In the genomic region with DNA sequence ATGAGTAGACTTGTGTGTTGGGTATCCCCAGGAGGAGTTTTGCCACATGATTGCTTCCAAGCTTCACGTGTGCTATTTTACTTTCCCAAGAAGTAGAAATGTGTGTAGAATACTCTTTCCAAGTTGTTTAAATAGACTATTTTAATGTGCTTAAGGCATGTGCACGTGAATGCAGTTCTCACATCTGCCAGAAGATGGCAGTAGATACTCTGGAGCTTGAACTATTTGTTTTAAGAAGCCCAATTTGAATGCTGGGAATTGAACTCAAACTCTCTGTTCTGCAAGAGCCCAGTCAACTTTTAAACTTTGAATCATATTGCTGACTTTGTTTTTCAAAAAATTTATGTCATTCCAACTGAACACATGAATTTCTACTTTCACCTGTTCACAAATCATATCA, we compare ENCODE assay signal across 8 mouse cellular contexts.
A peak's percentile ranks its signal among the peaks of the same experiment; 100 is the strongest.
DNase-seq lines count a peak whose midpoint lies in the region; ATAC-seq and TF ChIP-seq lines count a peak whose summit lies in the region.

No protein-coding gene starts in this region.

- H3K36me3 ChIP-seq in forebrain, postnatal 0 days (ENCODE audit: insufficient read depth) = no peaks in the 10 kb centered on the region
- H3K36me3 ChIP-seq in forebrain, embryonic 16.5 days (ENCODE audit: control insufficient read depth, insufficient read depth) = no peaks in the 10 kb centered on the region
- no peaks in the 10 kb centered on the region for H3K36me3 ChIP-seq in midbrain, embryonic 10.5 days
- H3K36me3 ChIP-seq in midbrain, embryonic 15.5 days (replicated peaks) = no peaks in the 10 kb centered on the region
- H3K36me3 ChIP-seq in liver, postnatal 0 days (replicated peaks; ENCODE audit: insufficient read depth, low read length) = no peaks in the 10 kb centered on the region

- peak; percentile 39 for DNase-seq in forebrain, postnatal 0 days
- peak; percentile 15 for DNase-seq in midbrain, embryonic 10.5 days (ENCODE audit: low spot score)
- peak; percentile 54 for DNase-seq in adipocyte (ENCODE audit: low spot score)
- peak; percentile 11 for DNase-seq in fibroblast of lung, adult 2 months (ENCODE audit: low read depth)
- peak; percentile 23 for DNase-seq in liver, postnatal 0 days
- no peak for DNase-seq in spleen, postnatal 14 days (ENCODE audit: low spot score in 2 of 2)

- no peaks in the 10 kb centered on the region for H3K4me1 ChIP-seq in forebrain, postnatal 0 days (ENCODE audit: insufficient read depth)
- H3K4me1 ChIP-seq in forebrain, embryonic 16.5 days (replicated peaks; ENCODE audit: control insufficient read depth, insufficient read depth, low read length) = no peaks in the 10 kb centered on the region
- H3K4me1 ChIP-seq in midbrain, embryonic 10.5 days = no peaks in the 10 kb centered on the region
- no peaks in the 10 kb centered on the region for H3K4me1 ChIP-seq in midbrain, embryonic 15.5 days
- H3K4me1 ChIP-seq in liver, postnatal 0 days (ENCODE audit: insufficient read depth) = no peaks in the 10 kb centered on the region

- H3K9ac ChIP-seq in forebrain, postnatal 0 days = no peak overlapping the region
- no peak overlapping the region for H3K9ac ChIP-seq in forebrain, embryonic 16.5 days (replicated peaks; ENCODE audit: low read depth, low read length)
- no peak overlapping the region for H3K9ac ChIP-seq in midbrain, embryonic 15.5 days
- no peak overlapping the region for H3K9ac ChIP-seq in liver, postnatal 0 days (replicated peaks)

- TF ChIP-seq EP300 in liver, postnatal 0 days (IDR thresholded peaks at IDR 0.05; ENCODE audit: low read depth) = no peak

- no peaks in the 10 kb centered on the region for H3K9me3 ChIP-seq in forebrain, postnatal 0 days (ENCODE audit: low read length)
- no peaks in the 10 kb centered on the region for H3K9me3 ChIP-seq in forebrain, embryonic 16.5 days (ENCODE audit: control insufficient read depth, low read length)
- H3K9me3 ChIP-seq in midbrain, embryonic 10.5 days (replicated peaks) = no peaks in the 10 kb centered on the region
- no peaks in the 10 kb centered on the region for H3K9me3 ChIP-seq in midbrain, embryonic 15.5 days
- no peaks in the 10 kb centered on the region for H3K9me3 ChIP-seq in liver, postnatal 0 days (ENCODE audit: low read length)

- WGBS in forebrain, postnatal 0 days = 4% methylated on average over 2 of the region's 2 CpGs
- 3% methylated on average over 2 of the region's 2 CpGs for WGBS in forebrain, embryonic 16.5 days
- 6% methylated on average over 2 of the region's 2 CpGs for WGBS in midbrain, embryonic 10.5 days
- 1% methylated on average over 2 of the region's 2 CpGs for WGBS in midbrain, embryonic 15.5 days
- 4% methylated on average over 2 of the region's 2 CpGs for WGBS in liver, postnatal 0 days (ENCODE audit: insufficient replicate concordance)

- no peak overlapping the region for H3K4me3 ChIP-seq in forebrain, postnatal 0 days (ENCODE audit: low read depth, low read length)
- H3K4me3 ChIP-seq in forebrain, embryonic 16.5 days (replicated peaks; ENCODE audit: low read length) = no peak overlapping the region
- H3K4me3 ChIP-seq in midbrain, embryonic 10.5 days = no peak overlapping the region
- no peak overlapping the region for H3K4me3 ChIP-seq in midbrain, embryonic 15.5 days
- no peak overlapping the region for H3K4me3 ChIP-seq in liver, postnatal 0 days (ENCODE audit: low read depth, low read length)

- H3K27ac ChIP-seq in forebrain, postnatal 0 days (ENCODE audit: low read depth, low read length) = no peak overlapping the region
- no peak overlapping the region for H3K27ac ChIP-seq in forebrain, embryonic 16.5 days (ENCODE audit: low read length)
- no peak overlapping the region for H3K27ac ChIP-seq in midbrain, embryonic 10.5 days (replicated peaks)
- no peak overlapping the region for H3K27ac ChIP-seq in midbrain, embryonic 15.5 days
- no peak overlapping the region for H3K27ac ChIP-seq in liver, postnatal 0 days (ENCODE audit: low read depth)

- no peaks in the 10 kb centered on the region for H3K27me3 ChIP-seq in forebrain, postnatal 0 days (ENCODE audit: insufficient read depth, low read length)
- no peaks in the 10 kb centered on the region for H3K27me3 ChIP-seq in forebrain, embryonic 16.5 days (replicated peaks; ENCODE audit: control insufficient read depth, insufficient read depth, low read length)
- no peaks in the 10 kb centered on the region for H3K27me3 ChIP-seq in midbrain, embryonic 10.5 days (ENCODE audit: low read depth, poor library complexity, severe bottlenecking)
- no peaks in the 10 kb centered on the region for H3K27me3 ChIP-seq in midbrain, embryonic 15.5 days (replicated peaks)
- no peaks in the 10 kb centered on the region for H3K27me3 ChIP-seq in liver, postnatal 0 days (ENCODE audit: insufficient read depth, low read length)

- TF ChIP-seq CTCF in forebrain, postnatal 0 days (IDR thresholded peaks at IDR 0.05; ENCODE audit: low read depth) = peak; percentile 57
- peak; percentile 70 for TF ChIP-seq CTCF in liver, postnatal 0 days (IDR thresholded peaks at IDR 0.05; ENCODE audit: low read depth)

- no peak overlapping the region for H3K4me2 ChIP-seq in forebrain, postnatal 0 days (ENCODE audit: low read depth)
- H3K4me2 ChIP-seq in forebrain, embryonic 16.5 days (ENCODE audit: low read length) = no peak overlapping the region
- no peak overlapping the region for H3K4me2 ChIP-seq in midbrain, embryonic 15.5 days
- H3K4me2 ChIP-seq in liver, postnatal 0 days (ENCODE audit: low read depth, low read length) = no peak overlapping the region

- ATAC-seq in forebrain, postnatal 0 days = no peak
- ATAC-seq in forebrain, embryonic 16.5 days = no peak
- no peak for ATAC-seq in midbrain, embryonic 15.5 days (replicated peaks)
- no peak for ATAC-seq in liver, postnatal 0 days

Comparison
In these comparisons a context has a peak if more than half of its experiments do, and no peak if none do; other contexts are left out.
1. DNase-seq: peak in forebrain, postnatal 0 days (single experiment), midbrain, embryonic 10.5 days (single experiment), adipocyte (single experiment), fibroblast of lung, adult 2 months (single experiment) and liver, postnatal 0 days (single experiment); none in spleen, postnatal 14 days (0 of 2).